Mouse (Mus musculus) C2C12 (cell line): Measurements from ENCODE around the gene 4930404N11Rik.

ENCODE experiments used
- CTCF ChIP-seq: IDR thresholded peaks from one replicate; pipeline ENCODE4 v1.5.1; 2011; ENCODE audit not compliant: control insufficient read depth, insufficient read depth, insufficient read length
- MAX ChIP-seq: IDR thresholded peaks from one replicate; pipeline ENCODE4 v1.6.1; 2011; ENCODE audit warnings: mild to moderate bottlenecking, control low read depth
- MYOD1 ChIP-seq: IDR thresholded peaks from one replicate; pipeline ENCODE4 v1.6.1; 2011; ENCODE audit warnings: low read depth; ENCODE audit not compliant: control insufficient read depth, insufficient read length
- MYOG ChIP-seq: IDR thresholded peaks from one replicate; pipeline ENCODE4 v1.6.1; 2011; ENCODE audit not compliant: control insufficient read depth, insufficient read length; ENCODE audit errors: extremely low read depth
- USF1 ChIP-seq: IDR thresholded peaks from one replicate; pipeline ENCODE4 v1.6.1; 2011; ENCODE audit warnings: low read depth, mild to moderate bottlenecking, control low read depth, moderate library complexity

- TF ChIP-seq CTCF (no peak), MAX (no peak), MYOG (no peak), USF1 (no peak), MYOD1 (no peak)
These were observed 41.2 kb upstream of the 4930404N11Rik start for GRCm38 (mm10) chr10:81406504-81407440.
